Mouse (Mus musculus) ES-E14 (cell line): ENCODE data around the gene Hist1h2bj. TPM values are rescaled to one million over a fixed set of nuclear protein-coding genes. Genes with fewer than 3 reads are reported as not detected.

Source experiments
- DNase-seq: peaks from one replicate; pipeline ENCODE4 v3.0.0-alpha.2; 2013; ENCODE audit warnings: low read depth, low spot score
- H3K27ac ChIP-seq: 2 replicates; pipeline ENCODE4 v1.5.1; 2012; ENCODE audit warnings: low read depth, mild to moderate bottlenecking, low read length, moderate library complexity, mixed read lengths; ENCODE audit not compliant: poor library complexity, insufficient read depth, severe bottlenecking
- H3K36me3 ChIP-seq: 2 replicates; pipeline ENCODE4 v1.6.1; 2012; ENCODE audit warnings: mild to moderate bottlenecking, low read length, moderate library complexity, mixed read lengths; ENCODE audit not compliant: control insufficient read depth, poor library complexity, insufficient read depth, severe bottlenecking
- H3K4me1 ChIP-seq, 2 experiments: fragments of 150-350 bp in 1 of 2; sonication (generic) in 1 of 2; 2 replicates each; pipeline ENCODE4 v1.6.1; 2012; ENCODE audit warnings: low read length in 2 of 2, mild to moderate bottlenecking in 1 of 2, mixed read lengths in 1 of 2; ENCODE audit not compliant: control insufficient read depth in 2 of 2, insufficient read depth in 2 of 2, poor library complexity in 1 of 2
- H3K4me3 ChIP-seq, 2 experiments: fragments of 150-350 bp in 1 of 2; sonication (generic) in 1 of 2; 2 replicates each; pipeline ENCODE4 v1.5.1; 2012; ENCODE audit warnings: low read length in 2 of 2, low read depth in 1 of 2, mild to moderate bottlenecking in 1 of 2, mixed read lengths in 1 of 2; ENCODE audit not compliant: insufficient read depth in 1 of 2, poor library complexity in 1 of 2, severe bottlenecking in 1 of 2
- H3K9ac ChIP-seq: 2 replicates; pipeline ENCODE4 v1.6.1; 2012; ENCODE audit warnings: low read depth, mild to moderate bottlenecking, low read length, mixed read lengths; ENCODE audit not compliant: poor library complexity, insufficient read depth, severe bottlenecking
- H3K9me3 ChIP-seq: fragments of 150-350 bp; sonication (generic); 2 replicates; pipeline ENCODE4 v1.6.1; 2012; ENCODE audit warnings: low read depth, mild to moderate bottlenecking, low read length; ENCODE audit not compliant: control insufficient read depth, insufficient read depth
- CHD2 ChIP-seq: IDR thresholded peaks from 2 replicates; pipeline ENCODE4 v1.6.1; 2014; ENCODE audit warnings: mild to moderate bottlenecking, low read depth, low read length, inconsistent platforms
- HCFC1 ChIP-seq: IDR thresholded peaks from 2 replicates; pipeline ENCODE4 v1.6.1; 2012; ENCODE audit warnings: low read length, inconsistent platforms, borderline replicate concordance; ENCODE audit not compliant: insufficient read depth
- MAFK ChIP-seq: IDR thresholded peaks from 2 replicates; pipeline ENCODE4 v1.6.1; 2014; ENCODE audit warnings: mild to moderate bottlenecking, low read depth, low read length, inconsistent platforms; ENCODE audit not compliant: insufficient read depth
- ZC3H11A ChIP-seq: IDR thresholded peaks from 2 replicates; pipeline ENCODE4 v1.6.1; 2012; ENCODE audit warnings: low read depth, mild to moderate bottlenecking, inconsistent platforms, low read length, borderline replicate concordance
- ZNF384 ChIP-seq: IDR thresholded peaks from 2 replicates; pipeline ENCODE4 v1.6.1; 2012; ENCODE audit warnings: low read depth, low read length, inconsistent platforms
- in situ Hi-C, 2 experiments: fragments of 600-800 bp; cut with MboI; formaldehyde crosslinking; loops; one replicate each; pipeline ENCODE4 v1.15.1; 2025; ENCODE audit warnings: low sequenced_read_pairs in 2 of 2, inconsistent platforms in 1 of 2; ENCODE audit not compliant: unreplicated experiment in 2 of 2
- total RNA-seq: library from RNA; depleted of rRNA; stranded (reverse); fragments of 300-350 nt; gene quantifications from 2 replicates; pipeline ENCODE4 v1.2.3, GENCODE M21; 2012

Gene Hist1h2bj
- total RNA-seq, 1 experiment, result 1,735 TPM

- Histone ChIP-seq H3K9me3 (no peaks in the 10 kb centered on the region), H3K9ac (no peak overlapping the region), H3K27ac (no peak overlapping the region; the same call in 1 of the 2 replicates), H3K4me3 (peak overlapping the region in 1 of 2 experiments; percentile 4; a peak in 2 of 4 replicates), H3K36me3 (no peaks in the 10 kb centered on the region), H3K4me1 (no peaks in the 10 kb centered on the region)
- TF ChIP-seq ZC3H11A, result no peak
- no peak for TF ChIP-seq CHD2
- TF ChIP-seq HCFC1, result no peak
- TF ChIP-seq MAFK, result no peak
- TF ChIP-seq ZNF384, result no peak
- DNase-seq, result peak; percentile 69
- in situ Hi-C loops, result loop anchor here (10.0 to 25.0 kb wide), 7 partner anchors 313 to 1712 kb away; partner anchors contain the start of genes Abt1 (in 1 of the 2), Hist1h1a (in 1 of the 2), Hist1h1d (in 1 of the 2) and Hist1h1t (in 1 of the 2)
These were observed 6.9 kb downstream of the Hist1h2bj start for GRCm38 (mm10) chr13:22049737-22050440.

DNA sequence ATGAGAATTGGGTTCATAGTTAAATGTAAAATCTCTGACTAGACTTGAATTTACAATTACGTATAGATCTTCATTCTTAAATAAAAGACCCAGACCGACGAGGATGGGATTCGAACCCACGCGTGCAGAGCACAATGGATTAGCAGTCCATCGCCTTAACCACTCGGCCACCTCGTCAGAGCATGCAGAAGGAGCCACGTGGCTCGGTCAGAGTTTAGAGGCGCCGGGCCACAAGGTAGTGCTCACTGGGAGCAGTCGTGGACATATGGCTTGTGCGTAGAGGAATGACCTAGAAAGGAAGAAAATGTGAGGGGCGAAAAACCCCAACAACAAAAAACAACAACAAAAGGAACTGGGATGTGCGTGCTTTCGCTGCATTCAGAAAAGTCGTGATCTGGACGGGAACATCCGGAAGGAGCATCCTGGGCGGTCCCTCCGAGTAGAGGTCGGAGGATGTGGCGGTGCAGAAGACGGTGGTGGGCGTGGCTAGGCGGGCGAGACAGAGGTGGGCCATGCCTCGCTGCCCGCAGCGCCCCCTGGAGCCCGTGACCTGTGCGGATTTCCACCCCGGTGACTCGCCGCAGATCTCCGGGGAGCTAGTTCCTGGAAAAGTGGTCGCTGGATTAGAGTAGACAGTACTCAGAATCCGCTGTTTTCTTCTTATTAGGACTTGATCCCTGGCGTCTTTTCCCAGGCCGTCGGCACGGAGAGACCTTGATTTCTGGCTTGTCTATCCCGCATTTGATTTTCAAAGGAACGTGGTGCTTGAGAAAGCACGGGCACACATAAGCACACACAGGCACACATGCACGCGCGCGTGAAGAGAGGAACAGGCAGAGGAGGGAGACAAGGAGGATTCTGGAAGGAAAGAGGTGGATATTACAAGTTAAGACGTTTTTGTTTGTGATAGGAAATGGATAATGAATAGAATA is 7.8 kb downstream of the Hist1h2bj start:
- TF ChIP-seq ZC3H11A (no peak), HCFC1 (peak; percentile 62; the same call in 1 of the 2 replicates), CHD2 (no peak; the same call in 1 of the 2 replicates), ZNF384 (no peak), MAFK (peak; percentile 59; the same call in 1 of the 2 replicates)
- no peaks in the 10 kb centered on the region for H3K4me1 ChIP-seq
- H3K9me3 ChIP-seq, result no peaks in the 10 kb centered on the region
- H3K27ac ChIP-seq, result no peak overlapping the region
- peak overlapping the region; percentile 70 for H3K9ac ChIP-seq
- in situ Hi-C loops, result loop anchor here in 1 of 2 experiments (10.0 kb wide), 1 partner anchor 1354 kb away; no protein-coding TSS in a partner anchor
- no peaks in the 10 kb centered on the region for H3K36me3 ChIP-seq
- peak; percentile 94 for DNase-seq
- H3K4me3 ChIP-seq, result peak overlapping the region; percentile 64 to 83

- Histone ChIP-seq H3K9ac (no peak overlapping the region), H3K4me3 (peak overlapping the region in 1 of 2 experiments; percentile 83; a peak in 3 of 4 replicates), H3K27ac (no peak overlapping the region), H3K9me3 (no peaks in the 10 kb centered on the region), H3K4me1 (no peaks in the 10 kb centered on the region), H3K36me3 (no peaks in the 10 kb centered on the region)
- in situ Hi-C loops, result loop anchor here in 1 of 2 experiments (10.0 kb wide), 1 partner anchor 1353 kb away; no protein-coding TSS in a partner anchor
- DNase-seq, result no peak
- no peak for TF ChIP-seq ZNF384
- TF ChIP-seq CHD2, result no peak
- no peak for TF ChIP-seq ZC3H11A
- no peak for TF ChIP-seq MAFK
- TF ChIP-seq HCFC1, result no peak
These were observed 8.5 kb downstream of the Hist1h2bj start for GRCm38 (mm10) chr13:22051523-22051859.

DNA sequence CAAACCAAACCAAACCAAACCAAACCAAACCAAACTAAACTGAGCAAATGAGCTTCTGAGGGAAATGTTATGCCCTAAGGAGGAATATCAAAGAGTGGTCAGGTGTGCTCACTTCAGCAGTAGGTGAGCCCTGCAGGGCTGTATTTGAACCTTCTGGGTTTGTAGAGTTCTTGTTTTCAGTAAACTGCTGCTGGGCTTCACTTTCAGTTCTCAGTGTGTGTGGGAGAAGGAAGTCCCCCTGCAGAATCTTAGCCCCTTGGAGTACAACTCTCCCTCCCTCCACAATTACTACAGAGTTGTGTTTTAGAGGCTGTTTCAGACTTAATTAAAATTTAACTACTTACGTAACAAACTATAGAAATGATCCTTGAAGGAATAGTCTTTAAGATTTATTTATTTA is 10.7 kb downstream of the Hist1h2bj start:
- Histone ChIP-seq H3K4me1 (no peaks in the 10 kb centered on the region), H3K27ac (no peak overlapping the region), H3K36me3 (no peaks in the 10 kb centered on the region), H3K9ac (no peak overlapping the region), H3K9me3 (no peaks in the 10 kb centered on the region), H3K4me3 (no peak overlapping the region)
- no peak for DNase-seq
- TF ChIP-seq HCFC1 (no peak), ZC3H11A (no peak), MAFK (no peak), CHD2 (no peak), ZNF384 (no peak)
- in situ Hi-C loops, result loop anchor here in 1 of 2 experiments (10.0 kb wide), 1 partner anchor 1351 kb away; no protein-coding TSS in a partner anchor
